Mouse (Mus musculus) cerebellum, adult (tissue): ENCODE measurements around the gene Msi2.

ENCODE experiments used
- ATAC-seq: cut with Nextera tagmentation; 2 replicates; pipeline ENCODE4 v1.9.2; 2017; ENCODE audit warnings: mild to moderate bottlenecking, moderate library complexity, mixed read lengths; ENCODE audit not compliant: insufficient number of reproducible peaks, low FRiP score, low TSS enrichment

Msi2 gene

GRCm38 (mm10) chr11:88598848-88599175 lies 119.5 kb downstream of the Msi2 start:
- no peak for ATAC-seq

- no peak for ATAC-seq
Observed at GRCm38 (mm10) chr11:88598150-88598847, 120.0 kb downstream of the Msi2 start.

GRCm38 (mm10) chr11:88595616-88596015 lies 122.7 kb downstream of the Msi2 start:
- no peak for ATAC-seq

GRCm38 (mm10) chr11:88594804-88595611 lies 123.3 kb downstream of the Msi2 start:
- ATAC-seq, result no peak

GRCm38 (mm10) chr11:88594010-88594409 lies 124.3 kb downstream of the Msi2 start:
- no peak for ATAC-seq

- ATAC-seq, result peak; percentile 52; the same call in 1 of the 2 replicates
Observed at GRCm38 (mm10) chr11:88592099-88592498, 126.2 kb downstream of the Msi2 start.

GRCm38 (mm10) chr11:88590647-88591046 lies 127.7 kb downstream of the Msi2 start:
- no peak for ATAC-seq

GRCm38 (mm10) chr11:88589641-88590040 lies 128.7 kb downstream of the Msi2 start:
- no peak for ATAC-seq

- ATAC-seq, result no peak
Observed at GRCm38 (mm10) chr11:88588688-88589210, 129.6 kb downstream of the Msi2 start.

- ATAC-seq, result no peak
Observed at GRCm38 (mm10) chr11:88587710-88588109, 130.6 kb downstream of the Msi2 start.

GRCm38 (mm10) chr11:88585880-88586279 lies 132.4 kb downstream of the Msi2 start:
- ATAC-seq, result no peak

GRCm38 (mm10) chr11:88585171-88585632 lies 133.1 kb downstream of the Msi2 start:
- ATAC-seq, result no peak

- ATAC-seq, result no peak
Observed at GRCm38 (mm10) chr11:88583866-88584265, 134.4 kb downstream of the Msi2 start.

- ATAC-seq, result no peak
Observed at GRCm38 (mm10) chr11:88583259-88583833, 135.0 kb downstream of the Msi2 start.

GRCm38 (mm10) chr11:88582781-88583180 lies 135.5 kb downstream of the Msi2 start:
- ATAC-seq, result no peak

GRCm38 (mm10) chr11:88582021-88582707 lies 136.1 kb downstream of the Msi2 start:
- ATAC-seq, result no peak

GRCm38 (mm10) chr11:88581375-88581774 lies 136.9 kb downstream of the Msi2 start:
- no peak for ATAC-seq

- no peak for ATAC-seq
Observed at GRCm38 (mm10) chr11:88578700-88579099, 139.6 kb downstream of the Msi2 start.

- no peak for ATAC-seq
Observed at GRCm38 (mm10) chr11:88577076-88577475, 141.2 kb downstream of the Msi2 start.

- ATAC-seq, result no peak
Observed at GRCm38 (mm10) chr11:88576233-88576998, 141.9 kb downstream of the Msi2 start.
